Mouse (Mus musculus) cerebellum, adult 18-20 months (tissue): ENCODE measurements around the gene RPS10-NUDT3.

Experiments
- DNase-seq, 2 experiments: peaks; one replicate each; pipeline ENCODE4 v3.0.0; 2021

RPS10-NUDT3 gene

GRCm38 (mm10) chr17:27573772-27574320 lies 61.2 kb downstream of the RPS10-NUDT3 start:
- no peak for DNase-seq

- DNase-seq, result no peak
Measured at GRCm38 (mm10) chr17:27571315-27571714, 63.7 kb downstream of the RPS10-NUDT3 start.

GRCm38 (mm10) chr17:27568228-27568627 lies 66.8 kb downstream of the RPS10-NUDT3 start:
- DNase-seq, result peak in 1 of 2 experiments; percentile 50

GRCm38 (mm10) chr17:27565942-27566267 lies 69.1 kb downstream of the RPS10-NUDT3 start:
- DNase-seq, result no peak

GRCm38 (mm10) chr17:27565163-27565941 lies 69.7 kb downstream of the RPS10-NUDT3 start, which contains the start of gene AI413582:
TSS of gene AI413582 (minus strand) at chr17:27565756.
- peak; percentile 97 to 99 for DNase-seq

- peak; percentile 49 to 62 for DNase-seq
Measured at GRCm38 (mm10) chr17:27564391-27565162, 70.4 kb downstream of the RPS10-NUDT3 start.

GRCm38 (mm10) chr17:27563771-27564244 lies 71.2 kb downstream of the RPS10-NUDT3 start:
- peak in 1 of 2 experiments; percentile 61 for DNase-seq

- peak in 1 of 2 experiments; percentile 47 for DNase-seq
Measured at GRCm38 (mm10) chr17:27561809-27562526, 73.1 kb downstream of the RPS10-NUDT3 start.

- no peak for DNase-seq
Measured at GRCm38 (mm10) chr17:27560926-27561480, 74.0 kb downstream of the RPS10-NUDT3 start.

- no peak for DNase-seq
Measured at GRCm38 (mm10) chr17:27559596-27559995, 75.4 kb downstream of the RPS10-NUDT3 start.

GRCm38 (mm10) chr17:27558845-27559244 lies 76.2 kb downstream of the RPS10-NUDT3 start:
- no peak for DNase-seq

- DNase-seq, result peak; percentile 72 to 79
Measured at GRCm38 (mm10) chr17:27557927-27558661, 76.9 kb downstream of the RPS10-NUDT3 start.

GRCm38 (mm10) chr17:27557181-27557926 lies 77.7 kb downstream of the RPS10-NUDT3 start:
- DNase-seq, result peak; percentile 49 to 66

GRCm38 (mm10) chr17:27556315-27557011 lies 78.6 kb downstream of the RPS10-NUDT3 start, which contains the start of gene Hmga1:
TSS of gene Hmga1 (plus strand) at chr17:27556497.
- peak; percentile 81 to 92 for DNase-seq

GRCm38 (mm10) chr17:27555512-27556172 lies 79.4 kb downstream of the RPS10-NUDT3 start:
- DNase-seq, result peak in 1 of 2 experiments; percentile 45

GRCm38 (mm10) chr17:27555075-27555511 lies 79.9 kb downstream of the RPS10-NUDT3 start:
- DNase-seq, result no peak

GRCm38 (mm10) chr17:27554062-27554960 lies 80.7 kb downstream of the RPS10-NUDT3 start:
- no peak for DNase-seq
